Mouse (Mus musculus) lung, embryonic 14.5 days (tissue): ENCODE results near the gene Zfp52. TPM values are rescaled to one million over a fixed set of nuclear protein-coding genes. Genes with fewer than 3 reads are reported as not detected.

Source experiments
- ATAC-seq: fragments of 200-750 bp; cut with Nextera tagmentation; 2 replicates; pipeline ENCODE4 v1.8.0; 2017; ENCODE audit warnings: mild to moderate bottlenecking, moderate TSS enrichment, moderate library complexity; ENCODE audit not compliant: insufficient read depth
- DNase-seq: peaks from one replicate; pipeline ENCODE4 v3.0.0-alpha.2; 2015
- H3K27ac ChIP-seq: fragments of 300-500 bp; sonication (generic); 2 replicates; pipeline ENCODE4 v1.5.1; 2014; ENCODE audit warnings: low read depth, mild to moderate bottlenecking, moderate library complexity
- H3K27me3 ChIP-seq: fragments of 300-500 bp; sonication (generic); 2 replicates; pipeline ENCODE4 v1.6.1; 2014; ENCODE audit warnings: low read length, control low read depth; ENCODE audit not compliant: insufficient read depth
- H3K36me3 ChIP-seq: fragments of 300-500 bp; sonication (generic); 2 replicates; pipeline ENCODE4 v1.6.1; 2014; ENCODE audit warnings: control low read depth; ENCODE audit not compliant: insufficient read depth
- H3K4me1 ChIP-seq: fragments of 300-500 bp; sonication (generic); 2 replicates; pipeline ENCODE4 v1.6.1; 2014; ENCODE audit warnings: antibody characterized with exemption, control low read depth; ENCODE audit not compliant: insufficient read depth
- H3K4me2 ChIP-seq: fragments of 300-500 bp; sonication (generic); 2 replicates; pipeline ENCODE4 v1.6.1; 2014; ENCODE audit warnings: mild to moderate bottlenecking
- H3K4me3 ChIP-seq: fragments of 300-500 bp; sonication (generic); 2 replicates; pipeline ENCODE4 v1.5.1; 2014; ENCODE audit warnings: low read depth, low read length
- H3K9ac ChIP-seq: fragments of 300-500 bp; sonication (generic); 2 replicates; pipeline ENCODE4 v1.6.1; 2014
- H3K9me3 ChIP-seq: fragments of 300-500 bp; sonication (generic); 2 replicates; pipeline ENCODE4 v1.6.1; 2016; ENCODE audit warnings: low read depth, low read length, control low read depth
- CTCF ChIP-seq: IDR thresholded peaks from 2 replicates; pipeline ENCODE4 v1.5.1; 2016; ENCODE audit warnings: antibody characterized with exemption, low read depth
- WGBS: fragments of 180-500 bp; shearing (Covaris S2); extraction: QIAGEN DNeasy Blood & Tissue Kit; methylation state at CpG from one replicate; pipeline ENCODE4 v1.1.7; 2014; 5-methylcytosine and 5-hydroxymethylcytosine counted together
- polyA plus RNA-seq: library from polyadenylated mRNA; unstranded; fragments of >200 nt; fragmentation: Nextera tagmentation; extraction: Ambion mirVana; gene quantifications from 2 replicates; pipeline ENCODE4 v1.2.1, GENCODE M21; 2014

Zfp52 gene
- polyA plus RNA-seq: 4.5 and 4.6 TPM in 2 replicates

DNA sequence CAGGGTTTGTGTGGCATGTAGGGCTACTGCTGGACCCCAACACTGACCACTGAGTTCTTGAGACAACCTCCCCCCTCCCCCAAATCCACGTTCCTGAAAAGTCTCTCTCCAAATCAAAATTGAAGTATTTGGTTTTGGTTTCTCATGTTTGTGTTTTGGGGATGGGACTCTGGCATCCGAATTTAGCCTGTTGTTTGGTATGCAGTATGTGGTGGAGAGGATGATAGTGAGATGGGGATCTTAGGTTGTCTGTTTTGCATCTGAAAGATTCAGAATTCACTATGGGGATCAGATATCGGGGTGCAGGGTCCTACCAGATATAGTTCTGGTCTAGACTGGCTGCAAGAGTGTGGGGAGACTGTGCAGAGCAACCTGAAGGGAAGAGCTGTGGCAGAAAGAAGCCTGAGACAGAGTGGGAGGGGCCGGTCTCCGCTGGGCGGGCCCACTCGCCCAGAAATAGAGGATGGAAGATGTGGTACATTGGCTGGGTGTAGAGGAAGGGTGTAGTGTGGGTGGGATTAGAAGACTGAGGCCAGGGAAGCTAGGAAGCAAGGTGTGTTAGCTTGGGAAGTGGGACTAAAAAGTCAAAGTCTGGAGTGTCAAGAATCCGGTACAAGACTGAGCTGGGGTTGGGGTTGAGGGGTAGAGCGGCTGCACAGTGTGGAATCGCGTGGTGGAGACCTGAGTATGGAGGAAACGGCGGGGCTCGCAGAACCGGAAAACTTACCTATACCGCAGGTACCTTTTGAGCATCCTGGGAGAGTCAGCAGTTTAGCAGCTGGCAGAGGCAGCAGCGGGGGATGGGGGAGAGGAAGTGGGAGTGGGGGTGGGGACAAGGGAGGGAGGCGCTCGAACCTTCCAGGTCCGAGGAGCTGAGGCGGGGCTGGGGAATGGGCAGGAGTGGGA is at the start of gene Zfp52:
Gene Zfp52, plus strand, starts transcription at position 444 of the 906 bp plus-strand sequence.
- Histone ChIP-seq H3K36me3 (no peaks in the 10 kb centered on the region), H3K4me3 (peak within 1 kb of the TSS; percentile 55), H3K27ac (peak within 1 kb of the TSS; percentile 67), H3K27me3 (no peaks in the 10 kb centered on the region), H3K4me2 (peak within 1 kb of the TSS; percentile 75), H3K9me3 (no peaks in the 10 kb centered on the region), H3K4me1 (peaks cover 8% of the 10 kb centered on the region; the same call in 1 of the 2 replicates), H3K9ac (peak within 1 kb of the TSS; percentile 61)
- WGBS: 3% methylated on average over 21 of the region's 21 CpGs
- TF ChIP-seq CTCF: no peak
- peak; percentile 80 for ATAC-seq
- peak; percentile 72 for DNase-seq

DNA sequence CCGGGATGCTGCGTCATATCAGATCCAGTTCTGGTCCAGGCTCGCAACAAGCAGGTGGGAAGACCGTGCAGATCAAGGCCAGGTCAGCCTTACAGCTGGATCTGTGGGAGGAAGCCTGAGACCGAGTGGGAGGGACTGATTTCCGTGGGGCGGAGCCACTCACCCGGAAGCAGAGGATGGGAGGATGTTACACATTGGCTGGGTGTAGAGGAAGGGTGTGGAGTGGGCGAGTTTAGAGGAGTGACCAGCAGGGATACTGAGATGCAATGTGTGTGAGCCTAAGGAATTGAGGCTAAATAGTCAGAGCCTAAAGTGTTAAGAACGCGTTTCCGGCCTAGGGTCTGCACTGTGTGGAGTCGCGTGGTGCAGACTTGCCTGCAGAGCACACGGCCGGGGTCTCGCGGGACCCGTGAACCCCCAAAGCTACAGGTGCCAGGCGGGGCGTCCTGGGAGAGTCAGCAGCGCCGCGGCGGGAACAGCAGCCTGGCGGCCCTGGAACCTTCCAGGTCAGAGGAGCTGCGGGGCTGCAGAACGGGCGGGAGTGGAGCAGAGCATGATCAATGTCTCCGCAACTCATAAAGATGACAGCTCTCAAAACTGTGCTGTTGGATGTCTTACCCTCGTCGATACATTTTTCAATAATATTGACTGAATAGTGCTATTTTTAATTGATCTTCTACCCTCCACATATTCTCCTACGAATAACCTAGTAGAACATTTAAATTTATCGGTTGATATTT is 46.4 kb upstream of the Zfp52 start, which contains the start of gene Zfp53:
Gene Zfp53, plus strand, starts transcription at position 239 of the 740 bp plus-strand sequence.
- H3K36me3 ChIP-seq: no peaks in the 10 kb centered on the region
- ATAC-seq (peak; percentile 100), DNase-seq (peak; percentile 90)
- H3K27ac ChIP-seq: peak within 1 kb of the TSS; percentile 79; the same call in 1 of the 2 replicates
- H3K9ac ChIP-seq: peak within 1 kb of the TSS; percentile 65
- H3K27me3 ChIP-seq: no peaks in the 10 kb centered on the region
- peak within 1 kb of the TSS; percentile 56 for H3K4me2 ChIP-seq
- no peaks in the 10 kb centered on the region for H3K9me3 ChIP-seq
- TF ChIP-seq CTCF: peak; percentile 17; the same call in 1 of the 2 replicates
- H3K4me1 ChIP-seq: no peaks in the 10 kb centered on the region
- peak within 1 kb of the TSS; percentile 65 for H3K4me3 ChIP-seq
- WGBS: under 1% methylated on average over 34 of the region's 34 CpGs

DNA sequence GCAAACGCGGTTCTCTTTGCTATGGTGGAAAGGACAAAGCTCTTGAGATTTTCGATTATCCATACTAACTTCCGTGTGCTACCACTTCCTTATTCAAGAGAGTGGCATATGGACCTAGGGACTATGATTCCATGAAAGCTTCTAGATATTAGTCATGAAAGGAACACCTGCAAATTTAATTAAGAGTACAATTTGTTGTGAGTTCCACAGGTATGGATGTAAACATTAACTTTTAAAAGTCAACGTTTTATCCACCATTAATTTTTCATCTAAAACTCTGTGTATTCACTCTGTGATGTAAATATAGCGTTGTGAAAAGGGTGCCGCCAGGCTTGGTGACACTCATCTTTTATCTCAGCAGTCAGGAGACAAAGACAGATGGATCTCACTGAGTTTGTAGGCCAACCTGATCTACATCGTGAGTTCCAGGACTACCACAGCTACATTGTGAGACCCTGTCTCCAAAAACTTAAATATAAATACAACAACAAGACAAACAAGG is 45.8 kb upstream of the Zfp52 start:
- Histone ChIP-seq H3K9ac (peak overlapping the region; percentile 65), H3K4me2 (peak overlapping the region; percentile 56), H3K27ac (no peak overlapping the region), H3K4me3 (peak overlapping the region; percentile 65), H3K36me3 (no peaks in the 10 kb centered on the region), H3K9me3 (no peaks in the 10 kb centered on the region), H3K27me3 (no peaks in the 10 kb centered on the region), H3K4me1 (no peaks in the 10 kb centered on the region)
- peak; percentile 6 for DNase-seq
- TF ChIP-seq CTCF: no peak
- peak; percentile 5; the same call in 1 of the 2 replicates for ATAC-seq
- WGBS: 5% methylated on average over 8 of the region's 8 CpGs

DNA sequence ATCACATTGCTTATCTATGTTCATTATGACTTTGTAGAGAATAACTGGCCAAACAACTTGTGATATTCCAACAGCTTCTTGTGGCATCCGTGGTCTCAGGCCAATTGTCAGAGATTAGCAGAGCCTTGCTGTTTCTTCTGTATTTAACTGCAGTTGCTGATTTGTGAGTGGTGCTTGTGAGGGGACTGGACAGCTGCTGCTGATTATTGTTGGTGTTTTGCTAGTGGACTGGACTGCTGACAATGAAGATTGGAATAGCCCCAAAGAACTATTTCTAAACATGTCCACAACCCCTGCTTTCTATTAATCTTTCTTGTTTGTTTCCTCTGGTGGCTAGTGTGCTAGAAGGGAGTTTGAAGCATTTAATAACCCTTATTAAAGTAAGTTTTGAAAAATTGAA is 34.0 kb upstream of the Zfp52 start:
- ATAC-seq (no peak), DNase-seq (no peak)
- Histone ChIP-seq H3K9ac (no peak overlapping the region), H3K4me2 (no peak overlapping the region), H3K36me3 (peaks cover 15% of the 10 kb centered on the region), H3K4me1 (no peaks in the 10 kb centered on the region), H3K4me3 (no peak overlapping the region), H3K9me3 (no peaks in the 10 kb centered on the region), H3K27ac (no peak overlapping the region), H3K27me3 (no peaks in the 10 kb centered on the region)
- 84% methylated on average over 1 of the region's 1 CpGs for WGBS
- no peak for TF ChIP-seq CTCF

DNA sequence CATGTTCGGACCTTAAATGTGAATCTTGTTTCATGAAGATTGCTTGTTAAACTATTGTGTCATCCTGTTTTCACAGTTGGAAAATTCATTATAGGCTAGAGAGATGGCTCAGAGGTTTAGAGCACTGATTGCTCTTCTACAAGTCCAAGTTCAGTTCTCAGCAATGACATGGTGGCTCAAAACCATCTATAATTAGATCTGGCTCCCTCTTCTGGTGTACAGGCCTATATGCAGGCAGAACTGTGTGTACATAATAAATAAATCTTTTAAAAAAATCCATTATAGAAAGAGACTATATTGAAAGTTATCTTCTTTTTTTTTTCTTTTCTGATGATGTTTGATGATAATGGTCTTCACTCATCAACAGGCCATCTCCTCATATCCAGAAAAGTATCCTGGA is 30.8 kb upstream of the Zfp52 start:
- Histone ChIP-seq H3K9me3 (no peaks in the 10 kb centered on the region), H3K4me3 (no peak overlapping the region), H3K27me3 (no peaks in the 10 kb centered on the region), H3K9ac (no peak overlapping the region), H3K36me3 (peaks cover 23% of the 10 kb centered on the region), H3K4me2 (no peak overlapping the region), H3K4me1 (no peaks in the 10 kb centered on the region), H3K27ac (no peak overlapping the region)
- DNase-seq: peak; percentile 21
- TF ChIP-seq CTCF: 0 out of 2 replicates have a peak, but pooled peaks have one; percentile 8
- 98% methylated on average over 1 of the region's 1 CpGs for WGBS
- no peak for ATAC-seq

DNA sequence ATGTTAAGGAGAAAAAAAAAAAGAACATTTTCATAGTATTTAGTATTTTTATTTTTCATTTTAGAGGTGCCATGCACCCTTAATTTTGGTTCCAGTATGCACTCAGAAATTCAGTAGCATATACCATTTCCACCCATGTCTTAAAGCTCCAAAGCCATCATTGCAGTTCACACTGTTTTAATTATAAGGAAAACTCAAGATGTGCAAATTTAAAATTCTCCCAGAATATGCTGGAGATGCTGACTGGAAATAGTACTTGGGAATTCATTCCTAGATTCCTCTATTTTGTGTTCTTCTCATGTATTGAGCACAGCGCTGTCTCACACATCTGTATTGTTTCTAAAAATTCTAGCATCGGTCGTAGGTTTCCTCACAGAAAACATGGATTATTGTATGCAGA is 29.1 kb upstream of the Zfp52 start:
- 95% methylated on average over 3 of the region's 3 CpGs for whole genome bisulfite sequencing
- H3K9ac ChIP-seq: no peak overlapping the region
- no peak overlapping the region for H3K4me2 ChIP-seq
- no peaks in the 10 kb centered on the region for H3K9me3 ChIP-seq
- ATAC-seq (no peak), DNase-seq (no peak)
- H3K4me1 ChIP-seq: no peaks in the 10 kb centered on the region
- no peak overlapping the region for H3K4me3 ChIP-seq
- no peak for TF ChIP-seq CTCF
- no peaks in the 10 kb centered on the region for H3K27me3 ChIP-seq
- H3K27ac ChIP-seq: no peak overlapping the region
- H3K36me3 ChIP-seq: peaks cover 19% of the 10 kb centered on the region
